Mouse (Mus musculus): Measurements from ENCODE around the gene Fscn2.

GRCm38 (mm10) chr11:120349986-120350702 is 11.2 kb upstream of the Fscn2 start:
- TF ChIP-seq CTCF (conservative IDR thresholded peaks at IDR 0.05; ENCODE audit: insufficient read depth, insufficient read length, low read depth, low read length) (no peak), POLR2A (IDR thresholded peaks at IDR 0.05; ENCODE audit: low read depth, low read length) (peak; percentile 45)
